Mouse (Mus musculus): ENCODE measurements around the gene Tmem129. TPM values are rescaled to one million over a fixed set of nuclear protein-coding genes. Genes with fewer than 3 reads are reported as not detected.

Tmem129 gene
- total RNA-seq, 2 experiments from 2014 or later: 24.9 to 26.7 TPM

GRCm38 (mm10) chr5:33652783-33653173 lies 5.4 kb downstream of the Tmem129 start:
- intact Hi-C loops (cut with DNase I): no loop called here
- no peak for DNase-seq (ENCODE audit: low spot score in 2 of 2)

GRCm38 (mm10) chr5:33651921-33652782 lies 6.1 kb downstream of the Tmem129 start, which contains the start of gene Slbp:
Gene Slbp, minus strand, starts transcription at chr5:33652574.
- intact Hi-C loops (cut with DNase I): no loop called here
- DNase-seq (ENCODE audit: low spot score in 2 of 2): peak; percentile 94 to 95

DNA sequence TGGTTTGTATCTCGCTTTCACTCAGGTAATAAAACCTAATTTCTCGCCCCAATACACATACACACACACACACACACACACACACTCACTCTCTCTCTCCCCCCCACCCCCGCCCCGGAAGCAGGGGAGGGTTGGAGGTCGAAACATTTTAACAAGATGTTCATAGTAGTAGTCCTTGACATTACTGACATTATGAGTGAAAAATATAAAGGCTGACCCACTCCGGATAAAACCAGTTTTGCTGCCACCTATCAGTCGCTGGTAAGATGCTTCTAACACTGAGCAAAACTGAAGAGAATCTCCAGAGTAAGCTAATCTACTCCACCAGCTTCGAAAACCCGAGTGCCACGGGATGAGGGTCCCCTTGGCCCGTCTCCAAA lies 6.7 kb downstream of the Tmem129 start:
- intact Hi-C loops (cut with DNase I): no loop called here
- DNase-seq (ENCODE audit: low spot score in 2 of 2): no peak

- intact Hi-C loops (cut with DNase I): no loop called here
- no peak for DNase-seq (ENCODE audit: low spot score in 2 of 2)
Observed at GRCm38 (mm10) chr5:33651017-33651416, 7.2 kb downstream of the Tmem129 start.

DNA sequence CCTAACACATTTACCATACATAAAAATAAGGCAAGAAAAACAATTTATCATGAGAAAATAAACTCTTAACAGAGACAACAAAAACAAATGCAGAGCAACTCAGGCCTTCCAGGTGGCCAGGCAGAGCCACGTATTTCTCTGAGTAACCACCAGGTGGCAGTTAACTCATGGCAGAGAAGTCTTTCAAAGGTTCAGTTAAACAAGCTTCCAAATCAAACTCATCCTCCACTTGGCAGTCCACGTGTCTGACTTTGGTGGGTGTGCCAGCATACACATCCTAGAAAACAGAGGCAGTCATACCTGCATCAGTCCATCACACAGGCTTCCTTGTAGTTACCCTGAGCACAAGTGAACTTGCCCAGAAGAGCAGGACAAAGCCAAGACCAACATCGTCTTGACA lies 17.6 kb downstream of the Tmem129 start:
- peak; percentile 59 to 64 for DNase-seq (ENCODE audit: low spot score in 2 of 2)

DNA sequence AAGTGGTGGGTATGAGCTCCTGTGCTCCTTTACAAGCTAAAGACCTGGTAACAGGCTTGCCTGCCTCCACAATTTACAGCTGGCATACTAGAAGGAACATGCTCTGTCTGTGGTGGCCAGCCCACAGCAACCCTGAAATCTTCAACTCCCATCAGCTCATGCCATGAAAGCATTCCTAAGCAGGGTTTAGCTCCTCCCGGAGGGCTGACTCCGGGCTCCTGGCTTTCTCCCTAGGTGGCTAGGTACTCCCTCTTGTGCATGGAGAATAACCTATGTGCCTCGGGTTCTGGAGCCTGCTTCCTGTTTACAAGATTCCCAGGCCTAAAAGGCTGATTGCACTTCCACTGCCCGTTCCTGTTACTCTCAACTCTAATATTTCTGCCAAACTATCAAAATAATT lies 19.4 kb downstream of the Tmem129 start:
- intact Hi-C loops (cut with DNase I): no loop called here

More for the DNA sequence above, 17.6 kb downstream of the Tmem129 start:
- intact Hi-C loops (cut with DNase I): no loop called here

GRCm38 (mm10) chr5:33637606-33638350 lies 20.4 kb downstream of the Tmem129 start:
- no peak for DNase-seq (ENCODE audit: low spot score in 2 of 2)
- intact Hi-C loops (cut with DNase I): no loop called here

More for the DNA sequence above, 19.4 kb downstream of the Tmem129 start:
- DNase-seq (ENCODE audit: low spot score in 2 of 2): no peak

DNA sequence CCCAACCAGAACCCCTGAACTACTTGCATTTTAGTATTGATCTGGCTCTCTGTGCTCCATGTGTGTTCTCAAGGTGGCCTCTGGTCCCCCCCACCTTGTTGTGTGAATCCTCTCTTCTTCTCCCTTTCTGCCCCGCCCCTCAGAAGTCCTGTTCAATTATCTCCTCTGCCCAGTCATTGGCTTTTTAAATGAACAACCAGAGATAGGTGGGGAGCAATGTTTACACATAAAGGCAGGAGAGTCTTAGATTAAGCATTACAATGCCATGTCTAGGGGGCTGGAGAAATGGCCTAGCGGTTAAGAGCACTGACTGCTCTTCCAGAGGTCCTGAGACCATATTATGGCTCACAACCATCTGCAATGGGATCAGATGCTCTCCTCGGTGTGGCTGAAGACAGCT lies 22.9 kb downstream of the Tmem129 start:
- intact Hi-C loops (cut with DNase I): no loop called here
- DNase-seq (ENCODE audit: low spot score in 2 of 2): no peak

- intact Hi-C loops (cut with DNase I): no loop called here
- peak in 1 of 2 experiments; percentile 51 for DNase-seq (ENCODE audit: low spot score in 2 of 2)
Observed at GRCm38 (mm10) chr5:33632526-33632925, 25.7 kb downstream of the Tmem129 start.

GRCm38 (mm10) chr5:33630615-33631014 lies 27.6 kb downstream of the Tmem129 start:
- no peak for DNase-seq (ENCODE audit: low spot score in 2 of 2)
- intact Hi-C loops (cut with DNase I): no loop called here

DNA sequence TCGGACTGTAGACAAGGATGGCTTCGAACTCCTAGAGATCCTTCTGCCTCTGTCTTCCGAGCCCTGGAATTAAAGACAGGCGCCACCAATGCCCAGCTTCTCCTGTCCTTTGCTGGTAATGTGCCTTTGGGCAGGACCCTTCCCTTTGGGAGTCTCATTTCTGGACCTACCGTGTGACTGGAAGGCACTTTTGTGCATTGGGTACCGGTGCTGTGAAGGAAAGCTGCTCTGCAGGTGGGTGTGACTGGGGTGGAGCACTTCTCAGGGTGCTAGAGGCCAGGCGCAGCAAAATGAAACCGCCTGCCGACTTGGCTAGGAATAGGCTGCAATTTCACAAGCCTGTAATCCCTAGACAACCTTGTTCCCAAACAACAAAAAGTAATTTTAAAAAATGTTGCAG lies 28.2 kb downstream of the Tmem129 start:
- intact Hi-C loops (cut with DNase I): no loop called here
- DNase-seq (ENCODE audit: low spot score in 2 of 2): peak in 1 of 2 experiments; percentile 27

DNA sequence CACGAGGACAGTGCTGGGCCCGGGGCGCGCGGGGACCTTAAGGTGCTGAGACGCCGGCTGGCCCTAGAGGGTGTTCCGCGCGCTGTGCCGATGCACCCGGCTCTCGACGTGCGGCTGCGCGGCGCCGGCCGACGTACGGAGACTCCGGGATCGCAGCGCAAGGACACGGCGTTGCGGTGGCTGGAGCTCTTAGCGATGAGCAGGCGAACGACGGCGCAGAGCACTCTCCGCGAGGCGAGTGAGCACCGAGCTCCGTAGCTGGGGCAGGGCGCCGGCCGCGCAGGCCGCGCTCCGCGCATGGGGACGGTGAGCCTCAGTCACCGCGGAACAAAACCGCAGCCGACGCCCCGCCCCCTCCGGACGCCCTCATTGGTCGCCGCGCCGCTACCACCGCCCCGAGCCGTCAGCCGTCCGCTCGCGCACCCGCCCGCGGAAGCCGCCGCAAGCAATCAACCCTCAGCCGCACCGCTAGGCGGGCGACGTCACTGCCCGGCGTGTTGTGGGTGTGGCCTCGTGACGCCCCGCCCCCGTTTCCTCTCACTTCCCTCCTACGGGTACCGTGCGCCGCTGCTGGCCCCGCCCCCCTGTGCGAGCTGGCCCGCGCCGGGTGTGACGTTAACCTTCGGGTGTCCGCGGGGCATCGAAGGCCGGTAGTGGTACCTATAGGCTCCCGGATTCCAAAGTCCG lies 28.8 kb downstream of the Tmem129 start, which contains the start of the genes Fam53a and Gm9903:
Gene Fam53a, minus strand, starts transcription at position 335 of the 687 bp plus-strand sequence.
Gene Gm9903, plus strand, starts transcription at position 625 of the 687 bp plus-strand sequence.
- intact Hi-C loops (cut with DNase I): no loop called here
- peak; percentile 99 to 100 for DNase-seq (ENCODE audit: low spot score in 2 of 2)

DNA sequence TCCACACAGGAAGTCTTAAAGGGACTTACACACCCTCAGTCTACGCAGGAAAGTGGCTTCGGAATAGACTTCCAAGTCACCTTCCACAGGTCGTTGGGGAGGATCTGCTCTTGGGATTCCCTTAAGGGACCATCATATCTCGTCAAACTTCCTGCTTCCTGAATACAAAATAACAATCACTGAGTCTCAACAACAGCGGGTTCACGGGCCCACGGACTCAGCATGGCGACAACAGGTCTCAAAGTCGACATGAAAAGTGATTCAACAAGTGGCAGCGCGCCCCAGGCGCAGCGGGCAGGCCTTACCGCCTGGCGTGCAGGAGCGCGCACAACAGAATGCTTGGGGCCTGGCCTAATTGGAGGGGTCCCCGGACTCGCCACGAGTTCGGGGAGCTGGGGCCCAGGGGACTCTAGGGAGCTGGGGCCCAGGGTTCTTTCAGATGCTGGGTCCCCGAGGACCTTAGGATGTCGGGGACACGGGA lies 29.4 kb downstream of the Tmem129 start:
- intact Hi-C loops (cut with DNase I): no loop called here
- peak; percentile 40 to 46 for DNase-seq (ENCODE audit: low spot score in 2 of 2)

DNA sequence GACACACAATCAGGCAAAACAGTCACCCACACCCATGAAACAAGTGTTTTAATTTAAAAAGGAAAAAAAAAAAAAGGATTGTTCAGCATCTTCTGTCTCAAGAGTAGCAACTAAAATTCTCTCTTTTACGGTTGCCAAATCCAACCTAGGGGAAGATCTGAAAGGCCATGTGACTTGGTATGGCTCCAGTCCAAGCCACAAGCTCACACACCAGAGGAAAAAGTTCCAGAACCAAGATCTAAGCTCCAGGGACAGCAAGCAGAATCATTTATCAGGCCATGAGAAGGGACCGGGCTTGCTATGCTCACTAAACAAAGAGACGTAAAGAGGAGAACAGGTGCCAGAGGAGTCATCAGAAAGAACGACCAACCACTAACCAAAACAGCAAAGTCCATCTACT lies 30.2 kb downstream of the Tmem129 start:
- no peak for DNase-seq (ENCODE audit: low spot score in 2 of 2)
- intact Hi-C loops (cut with DNase I): no loop called here

- intact Hi-C loops (cut with DNase I): no loop called here
Observed at GRCm38 (mm10) chr5:33623766-33624165, 34.5 kb downstream of the Tmem129 start.

DNA sequence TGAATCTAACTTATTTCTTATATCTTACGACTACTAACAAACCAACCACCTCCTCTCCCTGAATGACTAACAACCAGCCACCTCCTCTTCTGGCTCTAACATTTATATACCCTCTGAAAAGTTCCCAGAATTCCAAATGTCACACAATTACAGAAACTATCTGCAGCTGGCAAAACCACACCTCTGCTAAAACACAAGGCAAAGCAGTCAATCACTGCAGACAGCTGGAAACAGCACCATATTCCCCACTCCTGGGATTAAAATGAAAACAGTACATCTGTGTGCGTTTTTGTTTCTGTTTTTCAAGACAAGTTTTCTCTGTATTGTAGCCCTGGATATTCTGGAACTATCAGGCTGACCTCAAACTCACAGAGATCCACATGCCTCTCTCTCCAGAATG lies 35.5 kb downstream of the Tmem129 start:
- no peak for DNase-seq (ENCODE audit: low spot score in 2 of 2)
- intact Hi-C loops (cut with DNase I): no loop called here

More at GRCm38 (mm10) chr5:33623766-33624165, 34.5 kb downstream of the Tmem129 start:
- DNase-seq (ENCODE audit: low spot score in 2 of 2): no peak

GRCm38 (mm10) chr5:33614391-33614790 lies 43.8 kb downstream of the Tmem129 start:
- DNase-seq (ENCODE audit: low spot score in 2 of 2): no peak
- intact Hi-C loops (cut with DNase I): no loop called here

DNA sequence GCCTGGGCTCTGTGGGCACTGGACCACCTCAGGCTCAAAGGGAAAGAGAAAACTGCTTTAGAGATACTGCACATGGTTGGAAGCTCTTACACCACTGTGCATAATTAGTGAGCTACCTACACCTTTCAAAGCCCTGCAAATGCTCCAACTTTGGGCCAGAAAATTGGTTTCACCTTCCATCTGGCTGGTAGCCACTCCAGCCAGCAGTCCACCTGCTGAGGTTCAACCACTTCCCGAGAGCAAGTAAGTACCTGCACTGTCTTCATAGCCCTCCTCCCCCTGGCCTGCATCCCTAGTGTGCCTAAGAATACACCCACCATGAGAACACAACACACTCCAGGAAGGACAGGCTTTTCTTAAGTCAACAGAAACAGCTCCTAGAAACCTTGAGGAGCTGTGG lies 46.4 kb downstream of the Tmem129 start:
- intact Hi-C loops (cut with DNase I): no loop called here
- no peak for DNase-seq (ENCODE audit: low spot score in 2 of 2)

- intact Hi-C loops (cut with DNase I): no loop called here
- no peak for DNase-seq (ENCODE audit: low spot score in 2 of 2)
Observed at GRCm38 (mm10) chr5:33609226-33609625, 49.0 kb downstream of the Tmem129 start.

DNA sequence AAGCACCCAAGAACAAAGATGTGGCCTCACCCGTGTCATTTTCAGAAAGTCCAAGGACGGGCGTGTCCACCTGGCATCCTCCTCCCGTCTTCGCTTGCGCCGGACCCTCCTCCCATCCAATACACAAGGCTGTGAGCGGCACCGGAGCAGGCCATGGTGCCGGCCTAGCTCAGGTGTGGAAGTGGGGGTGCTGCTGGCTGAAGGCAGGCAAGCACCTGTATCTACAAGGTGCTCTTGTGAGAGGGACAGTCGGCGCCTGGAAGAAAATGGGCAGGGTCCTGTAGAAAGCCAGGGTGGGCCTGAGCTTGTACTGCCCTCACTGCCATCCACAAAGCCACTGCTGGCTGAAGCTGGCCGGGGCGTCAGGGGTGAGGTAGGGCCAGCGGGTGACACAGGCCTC lies 50.8 kb downstream of the Tmem129 start:
- no peak for DNase-seq (ENCODE audit: low spot score in 2 of 2)
- intact Hi-C loops (cut with DNase I): no loop called here

All from left cerebral cortex, postnatal 14 days (tissue).